Mouse (Mus musculus) activated CD4-positive, CD25-positive, alpha-beta regulatory T cell, adult 4 months (primary cell): ENCODE measurements around the gene Eml2. TPM values are rescaled to one million over a fixed set of nuclear protein-coding genes. Genes with fewer than 3 reads are reported as not detected.

Experiments used
- ATAC-seq: one replicate; pipeline ENCODE4 v1.8.0; 2017
- polyA plus RNA-seq, 2 experiments: library from polyadenylated mRNA; unstranded; fragments of 100-300 nt; shearing (Covaris generic); gene quantifications; one replicate each; pipeline ENCODE4 v1.2.1; 2017

The Eml2 gene
- polyA plus RNA-seq, 2 experiments from 2014 or later, result 5.2 to 16.9 TPM

DNA sequence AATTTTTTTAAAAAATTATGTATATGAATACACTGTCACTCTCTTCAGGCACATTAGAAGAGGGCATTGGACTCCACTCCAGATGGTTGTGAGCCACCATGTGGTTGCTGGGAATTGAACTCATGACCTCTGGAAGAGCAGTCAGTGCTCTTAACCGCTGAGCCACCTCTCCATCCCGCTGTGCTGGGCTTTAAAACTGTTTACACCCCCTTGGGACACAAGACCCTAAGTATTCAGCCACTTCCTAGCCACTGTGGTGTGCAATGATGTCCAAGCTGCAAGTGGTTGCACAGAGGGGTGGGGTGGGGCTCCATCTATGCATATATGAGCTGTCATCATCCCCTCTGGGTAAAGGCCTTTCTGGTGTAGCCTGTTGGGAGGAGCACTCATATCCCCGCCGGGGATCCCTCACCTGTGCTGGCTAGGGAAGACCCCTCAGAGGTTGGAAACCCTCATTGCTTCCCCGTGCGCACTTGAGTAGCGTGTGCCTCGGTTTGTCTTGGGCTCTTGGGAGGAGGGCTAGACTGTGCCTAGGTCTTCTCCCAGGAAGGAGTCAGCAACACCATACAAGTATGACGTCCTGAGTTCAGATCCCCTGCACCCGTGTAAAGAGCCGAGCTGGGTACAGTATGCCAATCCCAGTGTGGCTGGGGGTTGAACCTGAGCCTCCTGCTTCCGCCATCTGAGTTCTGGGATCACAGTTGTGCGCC, 32.1 kb downstream of the Eml2 start:
- ATAC-seq, result no peak

- no peak for ATAC-seq
These were observed 32.8 kb downstream of the Eml2 start for GRCm38 (mm10) chr7:19208944-19209472.

GRCm38 (mm10) chr7:19209494-19209893, 33.3 kb downstream of the Eml2 start:
- ATAC-seq, result no peak

DNA sequence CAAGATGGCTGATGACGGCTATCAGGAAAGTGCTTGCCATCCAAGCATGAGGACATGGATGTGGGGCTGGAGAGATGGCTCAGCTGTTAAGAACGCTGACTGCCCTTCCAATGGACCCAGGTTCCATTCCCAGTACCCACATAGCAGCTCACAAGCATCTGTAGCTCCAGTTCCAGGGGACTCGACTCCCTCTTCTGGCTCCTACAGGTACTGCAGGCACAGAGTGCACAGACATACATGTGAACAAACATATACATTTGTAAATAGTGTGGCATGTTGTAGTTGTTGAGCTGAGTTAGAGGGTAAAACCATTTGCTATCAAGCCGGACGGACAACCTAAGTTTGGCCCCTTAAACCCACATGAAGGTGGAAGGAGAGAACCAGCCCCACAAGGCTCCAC, 33.8 kb downstream of the Eml2 start:
- ATAC-seq, result no peak

DNA sequence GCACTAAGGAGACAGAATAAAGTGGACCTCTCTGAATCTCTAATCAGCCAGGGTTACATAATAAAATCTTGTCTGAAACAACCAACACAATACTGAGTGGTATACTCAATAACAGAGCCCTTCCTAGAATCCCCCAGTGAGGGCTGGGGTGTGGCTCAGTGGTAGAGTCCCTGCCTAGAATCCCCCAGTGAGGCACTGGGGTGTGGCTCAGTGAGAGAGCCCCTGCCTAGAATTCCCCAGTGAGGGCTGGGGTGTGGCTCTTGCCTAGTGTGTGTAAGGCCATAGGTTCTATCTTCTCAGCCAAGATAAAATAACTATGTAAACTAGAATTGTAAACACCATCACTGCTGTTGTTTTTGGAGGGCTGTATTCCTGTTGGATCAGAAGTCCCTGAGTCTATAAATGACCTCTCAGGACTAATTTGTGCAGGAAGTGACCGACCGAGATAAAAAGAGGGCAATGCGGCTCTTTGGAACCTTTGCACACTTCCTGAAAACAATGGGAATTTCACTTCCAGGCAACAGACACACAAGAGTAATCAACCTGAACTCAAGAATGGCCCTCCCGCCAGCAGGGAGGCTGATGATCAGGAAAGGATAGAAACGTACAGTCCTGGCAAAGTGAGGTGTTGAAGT, 34.9 kb downstream of the Eml2 start:
- ATAC-seq, result no peak

DNA sequence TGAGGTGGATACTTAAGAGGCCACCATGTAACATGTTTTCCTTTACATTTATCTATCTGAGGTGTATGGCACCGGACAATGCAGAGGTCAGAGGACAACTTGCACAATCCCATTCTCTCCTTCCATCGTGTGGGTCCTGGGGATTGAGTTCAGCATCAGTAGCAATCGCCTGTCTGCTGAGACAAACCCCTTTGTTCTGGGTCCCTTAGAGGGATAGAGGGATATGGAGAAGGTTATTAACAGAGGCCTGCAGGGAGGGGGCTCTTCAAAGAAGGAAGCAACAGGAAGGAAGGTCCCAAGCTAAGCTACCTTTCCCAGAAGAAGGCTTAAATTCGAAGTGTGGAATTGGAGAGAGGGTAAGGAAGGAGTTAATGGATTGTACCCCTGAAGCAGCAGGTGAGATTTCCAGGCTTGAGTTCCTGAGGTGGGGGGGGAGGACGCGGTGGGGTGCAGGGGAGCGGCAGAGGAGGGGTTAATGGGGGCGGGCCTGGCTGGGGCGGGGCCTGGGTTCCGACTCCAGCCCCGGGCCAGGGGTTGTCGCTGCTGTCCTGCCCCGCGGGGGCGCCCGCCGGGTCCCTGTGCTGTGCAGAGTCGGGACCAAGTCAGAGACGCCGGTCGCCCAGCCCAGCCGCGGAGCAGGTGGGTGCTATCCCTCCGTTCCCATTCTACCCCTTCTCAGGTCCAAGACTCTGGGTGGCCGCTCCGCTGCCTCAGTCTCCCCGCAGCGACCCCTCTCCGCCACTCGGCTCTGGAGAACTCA, 36.0 kb downstream of the Eml2 start, which contains the start of gene Gpr4:
Gene Gpr4, plus strand, starts transcription at position 543 of the 760 bp plus-strand sequence.
- ATAC-seq, result no peak

GRCm38 (mm10) chr7:19213385-19213784, 37.2 kb downstream of the Eml2 start:
- ATAC-seq, result no peak

DNA sequence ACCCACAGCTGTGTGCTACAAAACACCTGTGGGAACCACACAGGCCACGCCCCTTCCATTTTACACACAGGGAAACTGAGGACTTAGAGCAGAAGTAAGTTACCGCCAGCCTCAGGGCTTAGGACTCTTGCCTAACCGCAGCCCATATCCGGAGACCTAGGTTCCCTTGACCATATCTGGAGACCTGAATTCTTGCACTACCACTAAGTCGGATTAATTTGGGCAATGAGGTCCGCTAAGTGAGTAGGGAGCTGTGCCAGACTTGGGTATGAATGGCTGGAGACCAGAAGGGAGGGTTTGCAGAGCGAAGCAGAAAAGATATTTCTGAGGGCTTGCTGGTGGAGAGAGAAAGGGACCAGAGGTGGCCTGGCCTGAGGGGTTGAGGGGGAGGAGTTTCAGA, 38.1 kb downstream of the Eml2 start:
- no peak for ATAC-seq

DNA sequence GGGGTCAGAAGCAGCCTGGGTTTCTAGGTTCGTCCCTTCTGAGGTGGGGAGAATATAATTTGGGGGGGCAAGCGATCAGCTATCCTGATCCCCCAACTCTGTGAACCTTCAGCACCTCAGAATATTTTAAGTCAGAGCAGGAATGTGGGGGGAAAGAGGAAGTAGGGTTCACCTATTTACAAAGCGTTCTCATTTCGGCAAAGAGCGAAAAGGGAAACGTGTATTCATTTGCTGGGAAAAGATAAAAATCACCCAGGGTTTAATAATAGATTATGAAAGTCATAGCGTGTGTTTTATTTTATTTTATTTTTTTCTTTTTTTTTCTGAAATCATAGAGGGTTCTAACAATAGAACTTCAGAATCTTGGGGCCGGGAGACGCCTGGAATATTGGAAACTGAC, 38.7 kb downstream of the Eml2 start:
- no peak for ATAC-seq

DNA sequence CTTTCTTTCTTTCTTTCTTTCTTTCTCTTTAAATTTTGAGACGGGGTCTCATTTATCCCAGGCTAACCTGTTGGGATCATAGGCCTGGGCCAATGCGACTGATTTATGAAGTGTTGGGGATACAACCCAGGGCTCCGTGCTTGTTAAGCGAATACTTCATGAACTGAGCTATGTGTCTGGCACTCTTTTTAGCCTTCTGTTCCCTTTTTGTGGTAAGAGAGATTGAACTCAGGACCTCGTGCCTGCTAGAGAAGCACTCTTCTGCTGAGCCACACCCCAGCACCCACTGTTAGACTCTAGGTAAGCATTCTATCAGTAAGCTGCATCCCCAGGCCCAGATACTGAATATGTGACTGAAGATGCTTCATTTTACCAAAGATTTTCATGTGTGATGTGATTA, 41.3 kb downstream of the Eml2 start:
- ATAC-seq, result no peak

DNA sequence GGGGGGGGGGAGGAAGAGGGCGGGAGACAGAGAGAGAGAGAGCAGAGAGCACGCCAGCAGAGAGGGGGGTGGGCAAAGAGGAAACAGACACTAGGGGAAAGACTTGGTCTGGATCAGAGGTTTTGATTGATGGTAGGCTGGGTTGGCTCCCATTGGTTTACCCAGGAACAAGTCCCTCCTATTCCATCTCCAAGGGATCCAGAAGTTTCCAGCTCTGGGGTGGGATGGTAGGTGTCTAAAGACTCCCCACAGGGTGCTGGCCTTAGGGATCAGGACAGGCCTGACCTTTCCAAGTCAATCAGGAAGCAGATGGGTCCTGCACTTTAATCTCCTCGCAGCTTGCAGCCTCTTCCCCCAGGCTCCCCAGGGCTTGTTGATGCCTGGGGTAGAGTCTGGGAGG, 41.7 kb downstream of the Eml2 start:
- no peak for ATAC-seq

- ATAC-seq, result no peak
These were observed 43.8 kb downstream of the Eml2 start for GRCm38 (mm10) chr7:19220061-19220460.

DNA sequence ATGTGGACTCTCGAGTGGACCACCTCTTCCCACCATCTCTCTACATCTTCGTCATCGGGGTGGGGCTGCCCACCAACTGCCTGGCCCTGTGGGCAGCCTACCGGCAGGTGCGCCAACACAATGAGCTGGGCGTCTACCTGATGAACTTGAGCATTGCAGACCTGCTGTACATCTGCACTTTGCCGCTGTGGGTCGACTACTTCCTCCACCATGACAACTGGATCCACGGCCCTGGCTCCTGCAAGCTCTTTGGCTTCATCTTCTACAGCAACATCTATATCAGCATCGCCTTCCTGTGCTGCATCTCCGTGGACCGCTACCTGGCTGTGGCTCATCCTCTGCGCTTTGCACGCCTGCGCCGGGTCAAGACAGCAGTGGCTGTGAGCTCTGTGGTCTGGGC, 46.0 kb downstream of the Eml2 start:
- no peak for ATAC-seq

DNA sequence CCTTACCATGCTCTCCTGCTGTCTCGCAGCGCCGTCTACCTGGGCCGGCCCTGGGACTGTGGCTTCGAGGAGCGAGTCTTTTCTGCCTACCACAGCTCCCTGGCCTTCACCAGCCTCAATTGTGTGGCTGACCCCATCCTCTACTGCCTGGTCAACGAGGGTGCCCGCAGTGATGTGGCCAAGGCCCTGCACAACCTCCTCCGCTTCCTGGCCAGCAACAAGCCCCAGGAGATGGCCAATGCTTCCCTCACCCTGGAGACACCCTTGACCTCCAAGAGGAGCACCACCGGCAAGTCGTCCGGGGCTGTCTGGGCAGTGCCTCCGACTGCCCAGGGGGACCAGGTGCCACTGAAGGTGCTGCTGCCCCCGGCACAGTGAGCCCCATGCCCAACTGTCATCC, 46.7 kb downstream of the Eml2 start:
- no peak for ATAC-seq

- no peak for ATAC-seq
These were observed 48.7 kb downstream of the Eml2 start for GRCm38 (mm10) chr7:19224933-19225332.

GRCm38 (mm10) chr7:19226817-19227797, 50.9 kb downstream of the Eml2 start:
- no peak for ATAC-seq

DNA sequence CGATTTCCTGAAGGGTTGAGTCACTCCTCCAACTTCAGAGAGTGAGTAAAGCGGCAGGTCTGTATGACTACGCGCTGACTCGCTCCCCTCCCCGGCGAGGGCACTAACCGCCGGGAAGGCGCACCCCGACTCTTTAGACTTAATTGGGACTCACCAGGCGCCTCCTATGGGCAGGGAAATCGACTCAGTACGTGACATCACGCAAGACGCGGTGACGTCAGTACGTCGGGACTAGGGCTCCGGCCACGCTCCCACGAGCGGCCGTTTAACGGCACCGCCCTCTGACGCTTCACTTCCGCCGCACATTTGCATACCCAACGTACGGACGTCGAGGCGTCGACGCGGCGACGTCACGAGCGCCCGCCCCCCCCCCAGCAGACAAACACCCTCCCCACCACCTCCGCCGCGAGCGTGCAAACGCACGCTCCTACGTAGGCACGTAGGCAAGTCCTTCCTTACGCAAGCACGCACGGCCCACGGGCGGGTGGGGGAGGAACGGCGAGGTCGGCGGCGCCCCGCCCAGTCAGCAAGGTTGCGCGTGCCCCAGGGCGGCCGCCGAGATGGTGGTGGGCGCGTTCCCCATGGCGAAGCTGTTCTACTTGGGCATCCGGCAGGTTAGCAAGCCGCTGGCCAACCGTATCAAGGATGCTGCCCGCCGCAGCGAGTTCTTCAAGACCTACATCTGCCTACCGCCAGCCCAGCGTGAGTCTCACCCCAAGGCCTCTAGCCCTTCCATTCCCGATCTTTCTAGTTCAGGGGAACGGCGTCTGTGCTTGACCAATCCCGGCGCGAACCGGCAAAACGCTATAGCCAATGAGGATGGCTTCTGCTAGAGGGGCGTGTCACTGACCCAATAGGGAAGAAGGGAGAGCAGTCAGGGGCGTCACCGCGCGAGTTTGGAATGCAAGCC, 51.9 kb downstream of the Eml2 start, which contains the start of gene Opa3:
Gene Opa3, plus strand, starts transcription at position 452 of the 910 bp plus-strand sequence.
- ATAC-seq, result peak; percentile 82

DNA sequence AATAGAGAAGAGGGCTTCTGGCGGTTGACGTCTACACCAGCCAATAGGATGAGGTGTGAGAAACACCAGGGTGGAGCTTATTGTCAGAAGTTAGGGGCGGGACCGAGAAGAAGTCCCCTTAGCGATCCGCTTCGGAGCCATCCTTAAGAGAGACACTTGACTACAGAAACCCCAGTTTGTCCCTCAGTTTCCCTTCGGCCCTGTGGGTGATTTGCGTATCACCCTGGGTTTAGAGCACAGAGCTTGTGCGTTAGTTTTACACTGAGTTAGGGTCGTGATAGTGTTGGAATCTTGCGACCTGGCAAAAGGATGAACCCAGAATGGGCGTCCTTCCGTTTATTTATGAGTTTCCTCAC, 52.5 kb downstream of the Eml2 start:
- no peak for ATAC-seq

DNA sequence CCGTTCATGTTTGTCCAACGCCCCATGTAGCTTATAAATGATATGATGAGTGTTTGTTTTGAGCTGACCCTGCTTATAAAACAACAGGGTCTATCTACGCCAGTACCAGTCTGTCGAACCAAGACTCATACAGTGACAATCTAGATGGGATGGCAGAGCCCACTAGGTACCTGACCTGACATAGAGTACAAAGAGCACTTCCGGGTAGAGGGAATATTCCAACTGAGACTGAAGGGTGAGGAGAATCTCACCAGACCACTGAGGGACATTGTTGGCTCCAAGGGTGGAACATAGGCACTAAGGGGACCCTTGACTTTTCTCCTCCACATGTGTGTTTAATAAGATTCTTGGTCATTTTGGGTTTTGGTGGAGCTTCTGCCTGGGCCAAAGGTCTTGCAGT, 53.2 kb downstream of the Eml2 start:
- ATAC-seq, result no peak

GRCm38 (mm10) chr7:19230041-19230580, 53.9 kb downstream of the Eml2 start:
- no peak for ATAC-seq

DNA sequence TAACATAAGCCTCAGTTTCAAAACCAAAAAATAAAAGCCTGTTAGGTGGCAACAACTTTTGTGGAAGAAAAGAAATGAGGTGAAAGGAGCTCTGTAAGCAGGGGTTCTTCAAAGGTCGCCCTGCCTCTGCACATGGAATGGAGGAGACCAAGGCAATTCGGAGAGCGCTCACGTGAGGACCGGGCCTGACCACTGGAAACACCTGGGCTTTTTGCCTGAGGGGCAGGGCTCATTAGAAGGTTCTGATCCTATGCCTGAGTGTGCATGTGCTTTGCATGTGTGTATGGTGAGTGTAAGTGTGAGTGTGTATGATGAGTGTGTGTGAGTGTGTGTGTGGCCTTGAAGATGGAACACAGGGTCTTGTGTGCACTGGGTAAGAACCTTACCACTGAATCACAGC, 54.7 kb downstream of the Eml2 start:
- no peak for ATAC-seq
